Mouse (Mus musculus) neural tube, embryonic 11.5 days (tissue): Measurements from ENCODE around the gene Rnf207. TPM values are rescaled to one million over a fixed set of nuclear protein-coding genes. Genes with fewer than 3 reads are reported as not detected.

Experiments
- ATAC-seq: fragments of 200-750 bp; cut with Nextera tagmentation; 2 replicates; pipeline ENCODE4 v1.8.0; 2017; ENCODE audit warnings: moderate number of reproducible peaks, mild to moderate bottlenecking, moderate TSS enrichment, moderate library complexity; ENCODE audit not compliant: insufficient read depth, low FRiP score, low TSS enrichment
- DNase-seq: peaks from one replicate; pipeline ENCODE4 v3.0.0-alpha.2; 2015; ENCODE audit warnings: low spot score
- H3K27ac ChIP-seq: fragments of 300-500 bp; sonication (generic); 2 replicates; pipeline ENCODE4 v1.5.1; 2014; ENCODE audit warnings: low read depth, mild to moderate bottlenecking, low read length
- H3K27me3 ChIP-seq: fragments of 300-500 bp; sonication (generic); 2 replicates; pipeline ENCODE4 v1.6.1; 2014; ENCODE audit warnings: mild to moderate bottlenecking, low read length, mixed read lengths; ENCODE audit not compliant: control insufficient read depth, insufficient read depth
- H3K36me3 ChIP-seq: fragments of 300-500 bp; sonication (generic); 2 replicates; pipeline ENCODE4 v1.6.1; 2014; ENCODE audit warnings: mild to moderate bottlenecking, low read length, moderate library complexity, mixed read lengths; ENCODE audit not compliant: control insufficient read depth, insufficient read depth
- H3K4me1 ChIP-seq: fragments of 300-500 bp; sonication (generic); 2 replicates; pipeline ENCODE4 v1.6.1; 2014; ENCODE audit warnings: low read length, mixed read lengths; ENCODE audit not compliant: control insufficient read depth, insufficient read depth
- H3K4me2 ChIP-seq: fragments of 300-500 bp; sonication (generic); 2 replicates; pipeline ENCODE4 v1.6.1; 2014; ENCODE audit warnings: low read depth, mild to moderate bottlenecking, moderate library complexity
- H3K4me3 ChIP-seq: fragments of 300-500 bp; sonication (generic); 2 replicates; pipeline ENCODE4 v1.5.1; 2014; ENCODE audit warnings: low read depth, low read length
- H3K9ac ChIP-seq: fragments of 300-500 bp; sonication (generic); 2 replicates; pipeline ENCODE4 v1.6.1; 2014; ENCODE audit warnings: mild to moderate bottlenecking, low read length
- H3K9me3 ChIP-seq: fragments of 300-500 bp; sonication (generic); 2 replicates; pipeline ENCODE4 v1.6.1; 2016; ENCODE audit warnings: low read length; ENCODE audit not compliant: control insufficient read depth
- WGBS: fragments of 180-500 bp; shearing (Covaris S2); extraction: QIAGEN DNeasy Blood & Tissue Kit; methylation state at CpG from one replicate; pipeline ENCODE4 v1.1.7; 2014; 5-methylcytosine and 5-hydroxymethylcytosine counted together
- polyA plus RNA-seq: library from polyadenylated mRNA; unstranded; fragments of >200 nt; fragmentation: Nextera tagmentation; extraction: Ambion mirVana; gene quantifications from 2 replicates; pipeline ENCODE4 v1.2.1, GENCODE M21; 2014

The Rnf207 gene
- polyA plus RNA-seq, 1 experiment from 2014 or later = 2.1 TPM

DNA sequence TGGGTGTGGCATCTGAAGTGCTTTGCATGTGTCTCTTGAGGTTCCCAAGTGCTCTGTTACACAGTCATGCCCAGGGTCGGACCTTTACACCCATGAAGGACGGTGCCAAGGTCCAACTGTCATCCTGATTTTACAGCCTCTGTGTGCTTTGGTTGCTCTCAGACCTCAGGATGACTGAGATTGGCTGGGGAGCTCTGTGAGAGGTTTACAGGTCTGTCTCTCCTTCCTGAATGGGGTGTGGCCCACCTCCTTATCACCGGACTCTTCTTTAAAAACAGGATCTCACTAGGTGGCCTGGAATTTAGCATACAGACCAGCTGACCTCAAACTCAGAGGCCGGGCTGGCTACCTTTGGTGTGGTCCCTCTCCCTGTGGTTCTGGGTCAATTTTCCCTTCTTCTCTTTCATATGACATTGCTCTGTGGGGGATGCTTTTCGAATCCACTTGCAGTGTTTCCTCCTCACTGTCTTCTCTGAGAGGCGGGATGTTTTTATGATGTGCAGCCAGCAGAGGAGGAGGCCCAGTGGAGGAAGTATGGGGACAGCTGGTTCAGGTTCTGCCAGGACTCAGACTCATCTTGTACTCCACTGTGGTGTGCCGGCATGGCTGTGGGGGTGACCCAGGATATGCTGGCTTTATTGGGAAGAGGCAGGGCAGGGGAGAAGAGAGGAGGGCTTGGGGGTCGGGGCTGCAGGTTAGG, 32.1 kb upstream of the Rnf207 start:
- no peak for DNase-seq
- Histone ChIP-seq H3K9ac (no peak overlapping the region), H3K36me3 (no peaks in the 10 kb centered on the region), H3K4me2 (no peak overlapping the region), H3K4me3 (no peak overlapping the region), H3K27me3 (peaks cover 14% of the 10 kb centered on the region), H3K9me3 (no peaks in the 10 kb centered on the region), H3K27ac (no peak overlapping the region), H3K4me1 (no peaks in the 10 kb centered on the region; the same call in 1 of the 2 replicates)
- no peak for ATAC-seq
- 28% methylated on average over 8 of the region's 8 CpGs for WGBS

DNA sequence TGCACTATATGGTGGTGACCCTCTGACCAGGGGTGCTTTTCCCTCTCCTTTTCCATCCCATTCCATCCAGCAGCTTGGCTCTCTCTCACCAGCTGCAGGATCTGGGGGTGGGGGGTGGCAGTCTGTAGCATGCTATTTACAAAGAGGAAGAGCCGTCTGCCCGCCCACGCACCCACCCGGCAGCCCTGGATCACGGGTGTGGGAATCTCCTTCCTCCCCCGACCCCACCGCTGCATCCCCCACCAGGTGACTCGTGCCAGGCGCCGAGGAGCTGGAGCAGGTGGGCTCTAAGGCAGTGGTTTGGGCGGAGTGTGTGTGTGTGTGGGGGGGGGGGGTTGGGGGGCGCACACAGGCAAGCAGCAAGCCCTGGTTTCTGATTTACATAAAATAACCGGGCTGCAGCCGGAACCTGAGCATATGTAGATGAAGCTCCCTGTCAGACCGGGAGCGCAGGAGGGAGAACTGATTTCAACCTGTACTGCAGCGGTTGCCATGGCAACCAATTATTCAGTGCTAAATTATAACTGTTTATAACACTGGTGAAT, 31.1 kb upstream of the Rnf207 start:
- no peak overlapping the region for H3K4me3 ChIP-seq
- ATAC-seq (no peak), DNase-seq (no peak)
- H3K9ac ChIP-seq = no peak overlapping the region
- H3K36me3 ChIP-seq = no peaks in the 10 kb centered on the region
- H3K4me2 ChIP-seq = no peak overlapping the region
- 9% methylated on average over 17 of the region's 17 CpGs for WGBS
- H3K27ac ChIP-seq = no peak overlapping the region
- H3K4me1 ChIP-seq = no peaks in the 10 kb centered on the region; the same call in 1 of the 2 replicates
- no peaks in the 10 kb centered on the region for H3K9me3 ChIP-seq
- peaks cover 14% of the 10 kb centered on the region for H3K27me3 ChIP-seq

DNA sequence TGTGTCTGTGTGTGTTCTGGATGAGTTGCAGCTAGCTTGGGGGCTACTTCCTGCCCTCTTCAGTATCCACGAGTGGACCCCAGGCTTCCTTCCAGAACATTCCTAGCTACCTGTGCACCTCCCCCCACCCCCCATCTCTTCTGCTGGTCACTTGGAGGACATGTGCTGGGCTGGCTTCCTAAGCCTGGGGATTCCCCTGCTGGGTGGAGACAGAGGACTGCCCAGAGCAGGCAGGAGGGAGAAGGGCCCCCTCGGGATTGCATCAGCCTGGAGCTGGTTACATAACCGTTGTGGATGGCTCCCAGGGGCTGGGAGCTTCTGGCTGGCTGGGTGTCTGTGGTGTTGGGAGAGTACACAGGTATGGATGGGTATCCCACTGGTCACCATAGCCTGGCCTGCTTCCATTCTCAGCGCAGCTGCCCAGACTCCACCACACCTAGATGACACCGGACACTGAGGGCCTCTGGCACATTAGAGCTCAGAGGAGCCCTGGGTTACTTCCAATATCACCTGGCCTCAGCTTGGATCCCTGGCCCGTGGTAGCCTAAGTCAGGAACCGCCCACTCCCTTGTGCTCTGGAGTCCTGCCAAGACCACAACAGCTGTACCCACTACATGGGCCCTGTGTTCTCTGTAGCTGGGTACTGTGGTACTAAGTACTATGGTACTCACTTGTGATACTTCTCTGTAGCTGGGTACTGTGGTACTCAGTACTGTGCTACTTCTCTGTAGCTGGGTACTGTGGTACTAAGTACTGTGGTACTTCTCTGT, 26.5 kb upstream of the Rnf207 start:
- no peak overlapping the region for H3K9ac ChIP-seq
- no peak for DNase-seq
- no peak overlapping the region for H3K27ac ChIP-seq
- no peak overlapping the region for H3K4me3 ChIP-seq
- ATAC-seq = no peak
- H3K36me3 ChIP-seq = no peaks in the 10 kb centered on the region
- peaks cover 9% of the 10 kb centered on the region for H3K27me3 ChIP-seq
- WGBS = 59% methylated on average over 7 of the region's 7 CpGs
- no peaks in the 10 kb centered on the region for H3K9me3 ChIP-seq
- no peak overlapping the region for H3K4me2 ChIP-seq
- no peaks in the 10 kb centered on the region for H3K4me1 ChIP-seq

DNA sequence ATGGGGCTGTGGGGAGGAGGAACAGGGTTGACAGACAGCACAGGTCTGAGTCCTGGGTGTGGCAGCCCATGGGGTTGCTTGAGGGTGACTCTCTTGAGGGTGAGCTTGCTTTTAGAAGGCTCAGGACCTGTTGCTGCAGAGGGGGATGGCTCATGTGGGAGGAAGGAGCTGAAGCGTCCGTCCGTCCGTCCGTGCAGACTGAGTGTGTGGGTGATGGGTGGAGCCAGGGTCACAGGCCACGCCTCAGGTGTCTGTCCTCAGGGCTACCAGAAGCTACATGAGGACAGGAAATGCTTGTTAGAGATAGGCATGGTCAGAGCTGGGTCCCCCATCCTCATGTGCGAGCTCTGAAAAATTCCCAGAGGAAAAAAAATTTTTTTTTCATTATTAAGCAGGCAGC, 25.9 kb upstream of the Rnf207 start:
- Histone ChIP-seq H3K9ac (no peak overlapping the region), H3K27ac (no peak overlapping the region), H3K9me3 (no peaks in the 10 kb centered on the region), H3K4me3 (no peak overlapping the region), H3K4me1 (peaks cover 2% of the 10 kb centered on the region; the same call in 1 of the 2 replicates), H3K36me3 (no peaks in the 10 kb centered on the region), H3K4me2 (no peak overlapping the region), H3K27me3 (peaks cover 16% of the 10 kb centered on the region)
- DNase-seq (no peak), ATAC-seq (no peak)
- WGBS = 73% methylated on average over 7 of the region's 7 CpGs

DNA sequence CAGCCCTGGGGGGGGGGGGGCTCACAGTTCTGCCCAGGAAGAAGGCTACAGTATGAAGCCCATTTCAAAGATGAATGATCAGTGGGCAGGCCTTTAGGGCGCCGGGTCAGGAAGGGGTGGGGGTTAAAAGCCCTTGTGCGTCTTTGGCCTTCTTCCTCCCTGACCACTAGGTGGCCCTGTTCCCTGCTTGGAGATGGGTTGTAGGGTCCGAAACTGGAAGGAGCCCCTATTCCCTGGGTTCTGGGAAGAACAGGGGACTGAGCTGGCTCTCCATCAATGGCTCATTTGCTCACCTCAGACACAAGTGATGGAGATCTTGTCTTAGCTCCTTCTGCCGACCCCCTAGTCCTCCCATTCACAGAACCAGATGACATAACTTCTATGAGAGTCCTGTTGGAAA, 24.5 kb upstream of the Rnf207 start:
- Histone ChIP-seq H3K36me3 (no peaks in the 10 kb centered on the region), H3K27ac (no peak overlapping the region), H3K4me3 (no peak overlapping the region), H3K9ac (no peak overlapping the region), H3K4me2 (no peak overlapping the region), H3K4me1 (peaks cover 14% of the 10 kb centered on the region), H3K27me3 (peaks cover 29% of the 10 kb centered on the region), H3K9me3 (no peaks in the 10 kb centered on the region)
- DNase-seq (peak; percentile 53), ATAC-seq (no peak)
- 13% methylated on average over 5 of the region's 5 CpGs for WGBS

DNA sequence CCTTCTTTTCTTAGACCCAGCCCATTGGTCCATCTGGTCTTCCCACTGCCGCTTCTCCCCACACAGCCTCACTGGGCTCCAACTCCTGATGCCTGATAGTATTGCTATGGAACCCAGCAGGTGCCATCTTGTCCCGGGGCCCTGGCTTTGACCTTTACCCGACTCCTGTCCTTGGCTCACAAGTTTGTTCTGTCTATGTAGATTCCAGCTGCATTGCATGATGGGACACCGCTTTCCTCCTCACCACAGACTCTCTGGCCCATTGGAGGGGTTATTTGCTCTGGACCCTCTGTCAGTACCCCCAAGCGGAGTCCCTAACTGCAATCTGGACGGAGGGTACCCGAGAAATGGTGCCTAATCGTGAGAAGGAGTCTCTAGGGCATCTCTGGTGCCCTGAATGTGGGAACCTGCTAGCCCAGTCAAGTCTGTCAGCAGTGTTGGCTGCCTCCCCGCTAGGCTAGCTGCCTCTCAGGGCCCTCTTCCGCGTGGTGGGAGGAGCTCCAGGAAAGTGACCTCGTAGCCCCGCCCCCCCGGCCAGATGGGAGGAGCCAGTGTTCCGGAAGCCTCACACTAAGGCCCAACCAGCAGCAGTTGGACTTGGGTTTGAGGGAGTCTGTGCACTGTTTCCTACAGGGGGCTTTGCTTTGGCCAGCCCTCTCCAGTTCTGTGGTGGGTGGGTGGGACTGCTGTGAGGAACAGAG, 21.9 kb upstream of the Rnf207 start:
- peaks cover 14% of the 10 kb centered on the region for H3K4me1 ChIP-seq
- H3K4me2 ChIP-seq = no peak overlapping the region
- ATAC-seq = no peak
- no peak overlapping the region for H3K4me3 ChIP-seq
- H3K27ac ChIP-seq = no peak overlapping the region
- H3K36me3 ChIP-seq = no peaks in the 10 kb centered on the region
- H3K9me3 ChIP-seq = no peaks in the 10 kb centered on the region
- H3K27me3 ChIP-seq = peaks cover 40% of the 10 kb centered on the region
- H3K9ac ChIP-seq = no peak overlapping the region
- WGBS = 32% methylated on average over 15 of the region's 15 CpGs
- DNase-seq = no peak

DNA sequence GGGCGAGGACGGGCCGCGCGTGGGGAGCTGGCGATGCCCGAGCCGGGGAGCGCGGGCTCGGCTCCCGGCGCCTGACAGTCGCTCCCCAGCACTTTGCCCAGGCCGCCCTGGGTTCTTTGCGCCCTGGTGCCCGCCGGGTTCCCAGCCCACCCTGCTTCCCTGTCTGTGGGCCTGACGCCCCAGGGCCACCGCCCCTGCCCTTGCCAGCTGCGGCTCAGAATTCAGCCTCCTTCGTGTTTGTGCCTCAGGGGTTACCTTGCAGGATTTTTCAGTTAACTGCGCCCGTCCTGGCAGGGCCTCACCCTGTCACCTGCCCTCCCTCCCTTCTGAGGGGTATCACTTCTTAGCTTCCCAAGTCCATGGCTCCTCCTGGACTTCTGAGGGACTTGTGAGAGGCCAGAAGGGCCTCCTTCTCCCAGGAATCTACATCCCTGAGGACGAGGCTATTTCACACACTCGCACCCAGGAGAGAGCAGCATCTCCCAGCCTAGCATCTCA, 20.5 kb upstream of the Rnf207 start:
- Histone ChIP-seq H3K27me3 (peaks cover 40% of the 10 kb centered on the region), H3K4me2 (peak overlapping the region; percentile 95), H3K9me3 (no peaks in the 10 kb centered on the region), H3K9ac (peak overlapping the region; percentile 60), H3K36me3 (peaks cover under 1% of the 10 kb centered on the region; the same call in 1 of the 2 replicates), H3K4me1 (peaks cover 14% of the 10 kb centered on the region), H3K27ac (no peak overlapping the region), H3K4me3 (peak overlapping the region; percentile 54)
- ATAC-seq (no peak), DNase-seq (no peak)
- WGBS = 1% methylated on average over 20 of the region's 26 CpGs

DNA sequence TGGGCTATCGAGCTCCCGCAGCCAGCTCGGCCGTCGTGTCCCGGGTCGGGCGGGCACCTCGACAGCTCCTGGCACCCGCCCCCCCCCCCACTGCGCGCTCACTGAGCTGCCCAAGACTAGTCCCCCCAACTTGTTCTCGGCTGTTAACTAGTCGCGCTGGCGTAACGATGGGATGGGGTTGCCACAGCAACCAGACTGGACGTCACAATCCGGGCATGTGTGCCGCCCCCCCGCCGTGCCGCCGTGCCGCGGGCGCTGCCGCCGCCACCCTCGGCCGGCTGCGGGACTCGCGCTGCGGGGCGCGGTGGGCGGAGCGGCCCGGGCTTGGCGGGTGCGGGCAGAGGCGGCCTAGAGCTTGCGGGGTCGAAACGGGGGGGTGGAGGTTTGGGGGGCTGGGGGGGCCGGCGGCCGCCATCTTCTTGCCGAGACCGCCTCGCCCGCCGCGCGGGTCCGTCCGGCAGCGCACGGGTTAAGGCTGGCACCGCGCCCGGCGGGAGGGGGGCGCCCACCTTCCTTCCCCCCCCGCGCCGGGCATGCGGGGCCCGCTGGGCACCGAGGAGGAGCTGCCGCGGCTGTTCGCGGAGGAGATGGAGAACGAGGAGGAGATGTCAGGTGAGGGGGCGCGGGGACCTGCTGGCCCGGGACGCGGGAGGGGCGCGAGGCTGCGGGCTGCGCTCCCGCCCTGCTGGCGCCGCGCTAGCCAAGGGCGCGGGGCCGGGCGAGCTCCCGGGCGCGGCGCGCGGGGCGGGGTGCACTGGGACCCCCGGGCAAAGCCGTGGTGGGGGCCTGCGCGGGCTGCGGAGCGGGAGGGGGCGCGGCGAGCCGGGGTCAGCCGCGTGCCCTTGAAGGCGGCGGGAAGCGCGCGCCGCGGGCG, 19.9 kb upstream of the Rnf207 start, which contains the start of gene Chd5:
Gene Chd5, plus strand, starts transcription at position 233 of the 874 bp plus-strand sequence.
- Histone ChIP-seq H3K4me1 (peaks cover 14% of the 10 kb centered on the region), H3K27me3 (peaks cover 40% of the 10 kb centered on the region), H3K9me3 (no peaks in the 10 kb centered on the region), H3K9ac (peak within 1 kb of the TSS; percentile 60), H3K4me3 (peak within 1 kb of the TSS; percentile 54), H3K4me2 (peak within 1 kb of the TSS; percentile 95), H3K36me3 (peaks cover 3% of the 10 kb centered on the region; the same call in 1 of the 2 replicates), H3K27ac (no peak within 1 kb of the TSS)
- ATAC-seq = 0 out of 2 replicates have a peak, but pooled peaks have one; percentile 21
- WGBS = 1% methylated on average over 43 of the region's 120 CpGs
- DNase-seq = no peak
